Mouse (Mus musculus) brain, embryonic 18.5 days (tissue): Measurements from ENCODE around the gene Itpr2.
A peak's percentile ranks its signal among the peaks of the same experiment; 100 is the strongest.

Experiments
- DNase-seq: peaks from one replicate; pipeline ENCODE4 v3.0.0-alpha.2; 2012; ENCODE audit warnings: low read depth, low spot score

Gene Itpr2

GRCm38 (mm10) chr6:146424326-146424725 lies 77.7 kb downstream of the Itpr2 start:
- no peak for DNase-seq

DNA sequence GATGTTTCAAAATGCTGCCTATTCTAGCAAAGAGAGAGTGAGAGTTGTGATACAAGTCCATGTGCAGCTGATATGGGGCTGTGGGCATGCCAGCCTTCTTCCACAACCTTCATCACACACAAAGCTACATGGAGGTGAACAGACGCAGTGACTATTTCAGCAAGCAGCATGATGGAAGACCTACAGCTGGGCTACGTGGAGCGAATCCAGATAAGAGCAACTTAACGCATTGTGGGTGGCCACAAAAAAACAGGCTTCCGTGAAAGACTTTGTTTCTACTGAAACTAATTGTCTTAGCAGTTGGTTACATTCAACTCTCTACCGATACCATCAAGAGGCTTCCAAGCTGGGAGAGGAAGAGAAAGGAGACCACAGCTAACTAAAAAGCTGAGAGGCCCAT lies 81.3 kb downstream of the Itpr2 start:
- no peak for DNase-seq

DNA sequence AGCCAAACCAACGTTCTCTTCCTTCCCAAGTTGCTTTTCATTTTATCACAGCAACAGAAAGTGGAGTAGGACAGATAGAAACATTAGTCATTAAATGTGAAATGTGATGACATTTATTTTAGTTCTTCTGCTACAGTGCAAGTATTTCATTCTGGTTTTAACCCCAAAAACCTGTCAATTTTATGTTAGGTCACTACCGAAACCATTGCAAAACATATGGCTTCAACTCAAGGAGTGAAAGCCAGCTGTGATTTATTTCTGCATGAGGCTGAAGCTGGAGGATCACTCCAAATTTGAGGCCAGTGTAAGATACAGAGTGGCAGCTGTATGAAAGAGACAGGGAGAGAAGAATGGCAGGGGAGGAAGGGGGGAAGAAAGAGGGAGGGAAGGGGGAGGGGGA lies 85.6 kb downstream of the Itpr2 start:
- no peak for DNase-seq

GRCm38 (mm10) chr6:146414094-146414493 lies 87.9 kb downstream of the Itpr2 start:
- DNase-seq, result no peak

GRCm38 (mm10) chr6:146411446-146412070 lies 90.5 kb downstream of the Itpr2 start:
- no peak for DNase-seq

GRCm38 (mm10) chr6:146410427-146410810 lies 91.6 kb downstream of the Itpr2 start:
- no peak for DNase-seq

- DNase-seq, result peak; percentile 66
Observed at GRCm38 (mm10) chr6:146409692-146410426, 92.2 kb downstream of the Itpr2 start.

DNA sequence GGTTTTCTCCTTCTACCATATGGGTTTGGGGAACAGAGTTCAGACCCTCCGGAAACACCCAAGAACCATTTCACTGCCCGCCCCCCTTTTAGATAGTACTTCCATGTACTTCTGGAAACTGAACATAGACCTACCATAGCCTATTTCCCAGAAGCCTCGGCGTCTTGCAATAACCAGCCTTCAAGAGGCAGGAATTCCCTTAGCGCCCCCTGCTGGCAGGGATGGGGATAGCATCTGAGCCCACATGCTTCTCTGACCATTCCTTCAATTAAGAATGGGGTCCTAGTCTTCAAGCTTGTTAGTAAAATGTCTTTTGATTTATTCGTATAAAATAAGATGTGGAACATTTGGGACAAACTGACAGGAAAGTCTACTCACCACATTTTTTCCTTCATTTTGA lies 96.6 kb downstream of the Itpr2 start:
- DNase-seq, result no peak

- DNase-seq, result no peak
Observed at GRCm38 (mm10) chr6:146404876-146405275, 97.1 kb downstream of the Itpr2 start.

- DNase-seq, result no peak
Observed at GRCm38 (mm10) chr6:146404156-146404555, 97.9 kb downstream of the Itpr2 start.

DNA sequence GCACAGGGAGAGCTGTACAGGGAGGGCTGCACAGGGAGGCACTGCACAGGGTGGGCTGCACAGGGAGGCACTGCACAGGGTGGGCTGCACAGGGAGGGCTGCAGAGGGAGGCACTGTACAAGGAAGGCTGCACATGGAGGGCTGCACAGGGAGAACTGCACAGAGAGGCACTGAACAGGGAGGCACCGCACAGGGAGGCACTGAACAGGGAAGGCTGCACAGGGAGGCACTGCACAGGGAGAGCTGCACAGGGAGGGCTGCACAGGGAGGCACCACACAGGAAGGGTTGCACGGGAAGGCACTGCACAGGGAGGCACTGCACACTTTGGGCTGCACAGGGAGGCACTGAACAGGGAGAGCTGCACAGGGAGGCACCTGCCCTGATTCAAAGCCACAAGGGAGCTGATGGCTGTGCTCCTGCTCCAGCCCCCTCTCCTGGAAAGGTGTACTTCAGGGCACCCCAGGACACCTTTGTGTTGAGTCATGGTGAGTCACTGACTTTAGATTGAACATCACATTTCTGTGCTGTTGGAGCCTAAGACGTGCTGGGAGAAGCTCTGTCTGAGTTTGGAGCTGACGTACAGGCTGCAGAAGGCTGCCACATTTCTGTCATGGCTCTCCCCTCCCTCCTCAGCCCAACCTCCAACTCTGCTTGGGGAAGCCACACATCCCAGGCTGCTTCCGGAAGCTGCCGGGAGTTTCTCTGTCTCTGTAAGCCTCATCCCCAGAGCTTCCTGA lies 98.9 kb downstream of the Itpr2 start:
- no peak for DNase-seq

DNA sequence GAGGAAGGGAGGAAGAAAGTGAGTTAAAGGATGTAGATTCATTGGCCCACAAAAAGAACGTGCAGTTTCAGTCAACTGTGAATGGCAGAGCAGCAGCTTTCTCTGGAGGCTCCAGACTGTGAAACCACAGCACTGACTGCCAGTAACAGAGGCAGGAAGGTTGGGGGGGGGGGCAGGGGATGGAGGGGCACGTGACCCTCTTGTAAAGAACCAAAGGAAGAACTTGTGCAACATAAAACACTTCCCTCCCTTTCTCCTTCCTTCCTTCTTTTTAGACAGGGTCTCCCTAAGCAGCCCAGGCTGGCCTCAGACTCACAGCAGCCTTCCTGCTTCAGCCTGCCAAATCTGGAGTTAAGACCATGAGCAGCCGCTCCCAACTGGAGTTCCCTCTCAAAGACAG lies 104.2 kb downstream of the Itpr2 start:
- no peak for DNase-seq

DNA sequence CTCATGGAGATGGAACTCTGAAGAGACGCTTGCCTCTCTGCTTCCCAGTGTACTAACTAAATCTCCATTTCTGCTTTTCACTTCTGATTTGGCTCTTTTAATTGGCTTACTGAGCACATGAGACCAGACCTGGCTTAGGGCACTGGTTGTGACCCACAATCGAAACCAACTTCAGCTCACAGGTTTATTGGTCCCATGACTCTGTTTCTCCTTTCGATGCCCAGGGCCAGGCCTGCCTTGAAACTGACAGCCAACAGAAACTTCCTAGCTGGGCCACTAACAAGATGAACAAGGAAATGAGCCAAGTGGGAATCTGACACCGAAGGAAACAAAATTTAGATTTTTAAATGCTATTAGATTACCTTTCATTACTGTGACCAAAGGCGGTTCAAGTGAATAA lies 105.8 kb downstream of the Itpr2 start:
- DNase-seq, result no peak

GRCm38 (mm10) chr6:146395616-146396015 lies 106.4 kb downstream of the Itpr2 start:
- no peak for DNase-seq

GRCm38 (mm10) chr6:146392188-146392587 lies 109.8 kb downstream of the Itpr2 start:
- DNase-seq, result no peak

DNA sequence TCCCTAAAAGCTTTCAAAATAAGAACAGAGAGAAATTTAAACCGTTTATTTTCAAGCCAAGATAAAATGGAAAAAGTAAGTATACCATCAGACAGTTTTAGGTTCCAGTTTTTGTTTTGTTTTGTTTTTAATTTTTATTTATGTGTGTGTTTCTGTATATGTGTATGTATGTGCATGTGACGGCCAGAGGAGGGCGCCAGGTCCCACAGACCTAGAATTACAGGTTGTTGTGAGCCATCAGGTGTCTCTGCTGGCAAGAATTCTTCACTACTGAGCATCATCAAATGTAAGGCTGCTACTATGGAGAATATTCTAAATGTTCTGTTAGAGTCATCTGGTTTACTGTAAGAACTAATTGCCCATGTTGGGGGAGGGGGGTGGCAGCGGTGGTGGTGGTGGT lies 111.9 kb downstream of the Itpr2 start:
- DNase-seq, result no peak

DNA sequence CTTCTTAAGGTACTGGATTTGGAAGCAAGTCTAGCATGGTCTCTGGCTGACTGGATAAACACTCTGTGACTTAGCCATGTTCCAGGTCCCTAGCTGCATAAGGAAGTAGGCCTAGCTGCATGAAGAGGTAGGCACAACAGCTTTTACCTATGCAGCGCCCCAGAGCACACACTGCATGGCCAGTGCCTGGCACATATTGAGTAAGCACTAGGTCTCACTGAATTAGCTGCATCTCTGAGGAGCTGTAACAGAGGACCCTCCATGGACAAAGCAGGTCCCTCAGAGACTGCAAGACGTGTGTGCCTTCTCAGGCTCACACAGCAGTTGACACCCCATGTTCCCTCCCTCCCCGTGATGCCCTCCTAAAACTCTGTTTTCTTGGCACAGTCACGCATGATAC lies 114.0 kb downstream of the Itpr2 start:
- no peak for DNase-seq

- DNase-seq, result no peak
Observed at GRCm38 (mm10) chr6:146387039-146387713, 114.8 kb downstream of the Itpr2 start.

DNA sequence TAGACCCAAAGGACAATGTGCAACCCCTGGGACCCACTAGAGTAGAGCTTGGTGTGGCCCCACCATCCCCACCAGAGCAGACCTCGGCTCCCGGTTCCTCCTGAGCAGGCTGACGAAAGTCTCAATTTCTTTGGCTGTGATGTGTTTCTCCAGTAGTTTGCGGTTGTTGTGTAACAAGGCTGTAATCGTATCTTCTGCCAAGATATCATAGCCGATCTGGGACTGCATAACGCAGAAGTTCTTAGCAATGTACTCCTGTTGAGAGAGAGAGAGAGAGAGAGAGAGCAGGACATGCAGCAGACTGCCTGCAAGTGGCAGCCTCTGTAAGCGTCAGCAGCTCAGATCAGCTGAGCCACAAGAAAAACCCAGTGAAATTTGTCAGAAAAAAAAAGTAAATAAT lies 122.8 kb downstream of the Itpr2 start:
- DNase-seq, result no peak

DNA sequence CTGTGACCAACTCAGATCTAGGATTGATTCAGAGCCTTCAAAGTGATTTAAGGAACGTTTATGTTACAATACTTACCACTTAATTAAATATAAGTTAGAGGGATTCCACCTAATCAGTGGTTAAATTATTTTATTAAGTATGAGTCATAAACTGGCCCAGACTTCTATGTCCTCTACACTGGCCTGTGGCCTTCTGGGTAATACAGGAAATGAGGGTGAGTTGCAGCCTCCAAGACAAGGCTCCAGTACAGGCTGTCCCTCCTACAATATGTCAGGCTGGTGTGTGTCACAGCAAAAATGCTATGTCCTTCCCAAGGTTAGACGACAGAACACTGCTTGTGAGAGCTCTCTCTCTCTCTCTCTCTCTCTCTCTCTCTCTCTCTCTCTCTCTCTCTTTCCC lies 130.5 kb downstream of the Itpr2 start:
- no peak for DNase-seq

GRCm38 (mm10) chr6:146366180-146366579 lies 135.8 kb downstream of the Itpr2 start:
- DNase-seq, result no peak

DNA sequence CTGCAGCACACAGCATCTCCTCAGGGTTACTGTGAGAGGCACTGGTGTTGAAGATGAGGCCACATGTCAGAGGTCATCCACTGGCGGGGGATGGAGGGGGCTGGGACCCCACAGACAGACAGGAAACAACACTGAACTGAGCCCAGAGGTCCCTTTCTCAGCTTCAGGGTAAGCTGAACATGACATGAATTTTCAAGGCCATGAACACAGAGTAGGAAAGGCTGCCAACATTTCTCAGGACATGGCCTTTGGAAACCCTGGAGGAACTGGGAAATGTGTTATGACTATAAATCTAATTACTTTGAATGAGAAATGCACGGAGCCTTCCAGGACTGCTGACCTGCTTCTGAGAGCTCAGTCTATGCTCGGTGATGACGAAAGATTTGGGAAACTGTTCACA lies 144.1 kb downstream of the Itpr2 start:
- DNase-seq, result no peak
